Mouse (Mus musculus) heart, embryonic 13.5 days (tissue): ENCODE measurements around the gene Tmprss11e. TPM values are rescaled to one million over a fixed set of nuclear protein-coding genes. Genes with fewer than 3 reads are reported as not detected.

Experiments
- polyA plus RNA-seq: library from polyadenylated mRNA; unstranded; fragments of >200 nt; fragmentation: Nextera tagmentation; extraction: Ambion mirVana; gene quantifications from 2 replicates; pipeline ENCODE4 v1.2.1, GENCODE M21; 2015

Gene Tmprss11e
- polyA plus RNA-seq, 1 experiment from 2014 or later: not detected

Other genes with a start within 250 kb of the Tmprss11e start
- not detected in 2 replicates for gene Tmprss11g, start 227.2 kb downstream of the Tmprss11e start, polyA plus RNA-seq
- not detected in 2 replicates for gene Tmprss11f, start 113.4 kb downstream of the Tmprss11e start, polyA plus RNA-seq
- gene Tmprss11b, start 69.5 kb downstream of the Tmprss11e start, polyA plus RNA-seq: not detected in 2 replicates
- gene Ythdc1, start 58.4 kb upstream of the Tmprss11e start, polyA plus RNA-seq: 21.9 and 24.1 TPM in 2 replicates
- 0.11 and 1.9 TPM in 2 replicates for gene Ugt2b34, start 161.1 kb upstream of the Tmprss11e start, polyA plus RNA-seq
- not detected in 2 replicates for gene Ugt2b1, start 180.7 kb upstream of the Tmprss11e start, polyA plus RNA-seq